Mouse (Mus musculus) testis, adult 2 months (tissue): ENCODE results near the gene Nxph1. TPM values are rescaled to one million over a fixed set of nuclear protein-coding genes. Genes with fewer than 3 reads are reported as not detected.

Experiments used
- H3K27ac ChIP-seq: fragments of 200-500 bp; 2 replicates; pipeline ENCODE4 v1.5.1; 2012; ENCODE audit warnings: low read depth, low read length; ENCODE audit not compliant: control insufficient read depth, insufficient read depth
- H3K27me3 ChIP-seq: fragments of 200-500 bp; 2 replicates; pipeline ENCODE4 v1.6.1; 2012; ENCODE audit warnings: mild to moderate bottlenecking, low read length, moderate library complexity; ENCODE audit not compliant: control insufficient read depth, insufficient read depth
- H3K36me3 ChIP-seq: fragments of 200-500 bp; 2 replicates; pipeline ENCODE4 v1.6.1; 2012; ENCODE audit warnings: mild to moderate bottlenecking, low read length; ENCODE audit not compliant: control insufficient read depth, insufficient read depth
- H3K4me1 ChIP-seq: fragments of 200-500 bp; 2 replicates; pipeline ENCODE4 v1.6.1; 2012; ENCODE audit warnings: low read length; ENCODE audit not compliant: control insufficient read depth, insufficient read depth
- H3K4me3 ChIP-seq: fragments of 200-500 bp; 2 replicates; pipeline ENCODE4 v1.5.1; 2012; ENCODE audit warnings: low read depth, mild to moderate bottlenecking, low read length, moderate library complexity, mixed read lengths; ENCODE audit not compliant: control insufficient read depth
- CTCF ChIP-seq: fragments of 200-500 bp; IDR thresholded peaks from 2 replicates; pipeline ENCODE4 v1.5.1; 2012; ENCODE audit warnings: low read depth, mild to moderate bottlenecking, inconsistent platforms, low read length, moderate library complexity; ENCODE audit not compliant: control insufficient read depth, insufficient read depth, insufficient replicate concordance
- POLR2A ChIP-seq: fragments of 200-500 bp; IDR thresholded peaks from 2 replicates; pipeline ENCODE4 v1.6.1; 2012; ENCODE audit warnings: low read depth, mild to moderate bottlenecking, inconsistent platforms, low read length, moderate library complexity; ENCODE audit not compliant: control insufficient read depth
- polyA plus RNA-seq: library from polyadenylated mRNA; depleted of rRNA; stranded (reverse); fragments of >200 nt; gene quantifications from 2 replicates; pipeline ENCODE4 v1.2.3, GENCODE M21; 2012

Nxph1 gene
- polyA plus RNA-seq, 1 experiment, result 1.6 TPM

- Histone ChIP-seq H3K27me3 (no peaks in the 10 kb centered on the region), H3K4me1 (no peaks in the 10 kb centered on the region), H3K27ac (no peak overlapping the region), H3K4me3 (no peak overlapping the region), H3K36me3 (no peaks in the 10 kb centered on the region)
- no peak for TF ChIP-seq CTCF
- no peak for TF ChIP-seq POLR2A
These were observed 91.1 kb downstream of the Nxph1 start for GRCm38 (mm10) chr6:9039286-9039685.

GRCm38 (mm10) chr6:9040991-9041390 is 92.8 kb downstream of the Nxph1 start:
- no peak for TF ChIP-seq POLR2A
- no peak for TF ChIP-seq CTCF
- Histone ChIP-seq H3K36me3 (no peaks in the 10 kb centered on the region), H3K4me1 (no peaks in the 10 kb centered on the region), H3K27ac (no peak overlapping the region), H3K4me3 (no peak overlapping the region), H3K27me3 (no peaks in the 10 kb centered on the region)

GRCm38 (mm10) chr6:9042391-9042790 is 94.2 kb downstream of the Nxph1 start:
- Histone ChIP-seq H3K27me3 (no peaks in the 10 kb centered on the region), H3K4me3 (no peak overlapping the region), H3K4me1 (no peaks in the 10 kb centered on the region), H3K27ac (no peak overlapping the region), H3K36me3 (no peaks in the 10 kb centered on the region)
- TF ChIP-seq POLR2A (no peak), CTCF (no peak)

- Histone ChIP-seq H3K27me3 (no peaks in the 10 kb centered on the region), H3K4me1 (no peaks in the 10 kb centered on the region), H3K27ac (no peak overlapping the region), H3K36me3 (no peaks in the 10 kb centered on the region), H3K4me3 (no peak overlapping the region)
- TF ChIP-seq CTCF, result no peak
- no peak for TF ChIP-seq POLR2A
These were observed 98.6 kb downstream of the Nxph1 start for GRCm38 (mm10) chr6:9046815-9047214.

GRCm38 (mm10) chr6:9061261-9062105 is 113.3 kb downstream of the Nxph1 start:
- Histone ChIP-seq H3K27ac (no peak overlapping the region), H3K4me1 (no peaks in the 10 kb centered on the region), H3K27me3 (no peaks in the 10 kb centered on the region), H3K4me3 (no peak overlapping the region), H3K36me3 (no peaks in the 10 kb centered on the region)
- TF ChIP-seq POLR2A (no peak), CTCF (no peak)

GRCm38 (mm10) chr6:9066435-9066834 is 118.2 kb downstream of the Nxph1 start:
- H3K36me3 ChIP-seq, result no peaks in the 10 kb centered on the region
- no peak overlapping the region for H3K27ac ChIP-seq
- TF ChIP-seq POLR2A (no peak), CTCF (no peak)
- H3K27me3 ChIP-seq, result no peaks in the 10 kb centered on the region
- no peaks in the 10 kb centered on the region for H3K4me1 ChIP-seq
- H3K4me3 ChIP-seq, result no peak overlapping the region

GRCm38 (mm10) chr6:9069913-9070312 is 121.7 kb downstream of the Nxph1 start:
- Histone ChIP-seq H3K27me3 (no peaks in the 10 kb centered on the region), H3K4me1 (no peaks in the 10 kb centered on the region), H3K27ac (no peak overlapping the region), H3K36me3 (no peaks in the 10 kb centered on the region), H3K4me3 (no peak overlapping the region)
- TF ChIP-seq POLR2A (no peak), CTCF (no peak)
